ENCODE assay signal across 10 mouse cellular contexts in genomic region chr9:32027962-32028361, GRCm38 (mm10).
DNase-seq lines count a peak whose midpoint lies in the region.
"Had no signal": no experiment of that assay in that cellular context is flagged by ENCODE, and none has a peak within 500 bp of the region (broad histone marks: within the 10 kb centered on the region; RNA-seq: fewer than 3 reads in every experiment).

No protein-coding gene starts in this region.

- DNase-seq in heart, postnatal 4 days, result peak; percentile 31
- no peak for DNase-seq in heart, adult 18-20 months
- peak; percentile 94 for DNase-seq in R1 (ENCODE audit: low read depth, low spot score)
- DNase-seq in kidney, adult 9 months, result peak; percentile 47
- peak; percentile 51 to 53 for DNase-seq in lung, postnatal 4 days
- DNase-seq in forebrain, embryonic 10.5 days (ENCODE audit: extremely low spot score, low spot score), result no peak
- DNase-seq in thymus, postnatal 10 days (ENCODE audit: low spot score in 2 of 2), result no peak
- no peak for DNase-seq in gastrocnemius, postnatal 36 days
- DNase-seq: cerebellum, adult 2 months had no signal

- peaks cover 22% of the 10 kb centered on the region for H3K4me1 ChIP-seq in forebrain, embryonic 10.5 days

- H3K36me3 ChIP-seq in forebrain, embryonic 10.5 days (replicated peaks), result no peaks in the 10 kb centered on the region

- H3K4me3 ChIP-seq in forebrain, embryonic 10.5 days, result no peak overlapping the region

- WGBS in forebrain, embryonic 10.5 days, result 39% methylated on average over 8 of the region's 8 CpGs

- no peak overlapping the region for H3K27ac ChIP-seq in forebrain, embryonic 10.5 days
- H3K27ac ChIP-seq: macrophage had no signal

- H3K9me3 ChIP-seq in forebrain, embryonic 10.5 days, result no peaks in the 10 kb centered on the region

- intact Hi-C loops in gastrocnemius, postnatal 36 days (cut with DNase I), result no loop called here

- peaks cover 17% of the 10 kb centered on the region for H3K27me3 ChIP-seq in forebrain, embryonic 10.5 days (ENCODE audit: poor library complexity, severe bottlenecking)

Comparison
In these comparisons a context has a peak if more than half of its experiments do, and no peak if none do; other contexts are left out.
1. DNase-seq: peak in heart, postnatal 4 days (single experiment), R1 (single experiment), kidney, adult 9 months (single experiment) and lung, postnatal 4 days (2 of 2); none in heart, adult 18-20 months (0 of 2), forebrain, embryonic 10.5 days (single experiment), thymus, postnatal 10 days (0 of 2) and gastrocnemius, postnatal 36 days (0 of 2).